Mouse (Mus musculus) forebrain, postnatal 0 days (tissue): ENCODE data around the gene Arnt2. TPM values are rescaled to one million over a fixed set of nuclear protein-coding genes. Genes with fewer than 3 reads are reported as not detected.

ENCODE experiments used
- ATAC-seq: fragments of 200-750 bp; cut with Nextera tagmentation; 2 replicates; pipeline ENCODE4 v1.8.0; 2017; ENCODE audit warnings: mild to moderate bottlenecking, moderate library complexity
- DNase-seq: peaks from one replicate; pipeline ENCODE4 v3.0.0-alpha.2; 2015
- H3K27ac ChIP-seq: fragments of 300-500 bp; sonication (generic); 2 replicates; pipeline ENCODE4 v1.5.1; 2014; ENCODE audit warnings: low read depth, mild to moderate bottlenecking, antibody characterized with exemption, low read length, moderate library complexity, mixed read lengths
- H3K27me3 ChIP-seq: fragments of 300-500 bp; sonication (generic); 2 replicates; pipeline ENCODE4 v1.6.1; 2014; ENCODE audit warnings: mild to moderate bottlenecking, low read length, mixed read lengths; ENCODE audit not compliant: insufficient read depth
- H3K36me3 ChIP-seq: fragments of 300-500 bp; sonication (generic); 2 replicates; pipeline ENCODE4 v1.6.1; 2014; ENCODE audit warnings: mild to moderate bottlenecking, moderate library complexity; ENCODE audit not compliant: insufficient read depth
- H3K4me1 ChIP-seq: fragments of 300-500 bp; sonication (generic); 2 replicates; pipeline ENCODE4 v1.6.1; 2014; ENCODE audit warnings: antibody characterized with exemption; ENCODE audit not compliant: insufficient read depth
- H3K4me2 ChIP-seq: fragments of 300-500 bp; sonication (generic); 2 replicates; pipeline ENCODE4 v1.6.1; 2014; ENCODE audit warnings: low read depth, mild to moderate bottlenecking, moderate library complexity
- H3K4me3 ChIP-seq: fragments of 300-500 bp; sonication (generic); 2 replicates; pipeline ENCODE4 v1.5.1; 2014; ENCODE audit warnings: low read depth, low read length, mixed read lengths
- H3K9ac ChIP-seq: fragments of 300-500 bp; sonication (generic); 2 replicates; pipeline ENCODE4 v1.6.1; 2014; ENCODE audit warnings: mild to moderate bottlenecking
- H3K9me3 ChIP-seq: fragments of 300-500 bp; sonication (generic); 2 replicates; pipeline ENCODE4 v1.6.1; 2016; ENCODE audit warnings: low read length
- CTCF ChIP-seq: sonication (generic); IDR thresholded peaks from 2 replicates; pipeline ENCODE4 v1.5.1; 2016; ENCODE audit warnings: antibody characterized with exemption, control low read depth, low read depth
- WGBS: fragments of 180-500 bp; shearing (Covaris S2); extraction: QIAGEN DNeasy Blood & Tissue Kit; methylation state at CpG from one replicate; pipeline ENCODE4 v1.1.7; 2014; 5-methylcytosine and 5-hydroxymethylcytosine counted together
- polyA plus RNA-seq: library from polyadenylated mRNA; unstranded; fragments of >200 nt; fragmentation: Nextera tagmentation; extraction: Ambion mirVana; gene quantifications from 2 replicates; pipeline ENCODE4 v1.2.1, GENCODE M21; 2015
- total RNA-seq: library from RNA; depleted of rRNA; stranded (reverse); fragments of >200 nt; gene quantifications from 2 replicates; pipeline ENCODE4 v1.2.3, GENCODE M21; 2014

The Arnt2 gene
- total and polyA plus RNA-seq, 2 experiments from 2014 or later: 61.9 to 138 TPM

DNA sequence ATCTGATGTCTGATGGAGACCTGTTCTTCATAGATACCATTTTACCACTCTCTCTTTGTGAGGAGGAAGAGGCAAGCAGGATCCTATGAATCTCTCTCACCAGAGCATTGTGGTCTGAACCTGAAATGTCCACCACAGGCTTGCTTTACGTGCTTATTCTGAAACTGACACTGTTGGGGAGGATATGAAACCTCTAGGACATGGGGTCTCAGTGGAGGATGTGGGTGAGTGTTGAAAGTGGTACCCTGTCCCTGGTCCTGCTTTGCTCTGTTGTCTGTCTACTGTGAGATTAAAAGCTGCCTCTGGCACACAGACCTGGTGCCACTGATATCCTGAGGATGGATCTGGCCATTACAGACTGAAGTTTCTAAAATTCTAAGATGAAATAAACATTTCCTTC is 88.4 kb downstream of the Arnt2 start:
- TF ChIP-seq CTCF: no peak
- no peak for ATAC-seq
- DNase-seq: no peak
- no peaks in the 10 kb centered on the region for H3K27me3 ChIP-seq
- WGBS: 87% methylated on average over 1 of the region's 1 CpGs
- H3K4me2 ChIP-seq: no peak overlapping the region
- no peak overlapping the region for H3K9ac ChIP-seq
- no peaks in the 10 kb centered on the region for H3K9me3 ChIP-seq
- H3K4me3 ChIP-seq: no peak overlapping the region
- no peak overlapping the region for H3K27ac ChIP-seq
- H3K4me1 ChIP-seq: no peaks in the 10 kb centered on the region
- no peaks in the 10 kb centered on the region for H3K36me3 ChIP-seq

DNA sequence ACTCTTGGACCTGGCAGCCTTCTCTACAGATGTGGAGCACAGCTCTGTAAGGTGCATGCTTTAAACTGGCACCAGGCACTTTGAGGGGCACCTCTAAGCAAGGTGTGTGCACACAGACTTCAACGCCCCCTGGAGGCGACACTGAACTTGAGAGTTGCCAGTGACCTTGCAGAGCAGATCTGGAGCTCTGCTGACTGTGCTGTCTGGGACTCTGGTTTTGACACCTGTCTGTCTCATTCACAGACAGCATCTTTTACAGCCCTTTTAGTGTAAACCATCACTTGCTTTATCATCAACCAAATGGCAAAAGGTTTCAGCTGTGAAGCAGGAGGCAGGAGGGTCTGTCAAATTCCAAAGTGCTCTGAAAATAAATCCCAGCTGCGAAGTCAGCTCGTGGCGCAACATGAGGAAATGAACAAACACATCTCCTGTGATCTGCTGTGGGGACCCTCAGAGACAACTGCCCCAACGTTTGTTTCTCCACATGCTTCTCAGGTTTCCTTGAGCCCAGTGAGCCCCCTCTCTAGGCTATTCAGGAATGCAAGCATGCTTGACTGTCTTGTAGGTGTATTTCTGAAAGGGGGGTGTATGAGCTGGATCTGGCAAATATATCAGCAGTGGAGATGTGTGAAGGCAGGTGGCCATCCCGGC is 94.5 kb downstream of the Arnt2 start:
- DNase-seq: no peak
- ATAC-seq: 0 out of 2 replicates have a peak, but pooled peaks have one; percentile 4
- peaks cover 3% of the 10 kb centered on the region; the same call in 1 of the 2 replicates for H3K4me1 ChIP-seq
- peaks cover 4% of the 10 kb centered on the region; the same call in 1 of the 2 replicates for H3K36me3 ChIP-seq
- no peaks in the 10 kb centered on the region for H3K9me3 ChIP-seq
- H3K9ac ChIP-seq: no peak overlapping the region
- H3K4me2 ChIP-seq: no peak overlapping the region
- TF ChIP-seq CTCF: peak; percentile 22
- no peaks in the 10 kb centered on the region for H3K27me3 ChIP-seq
- H3K4me3 ChIP-seq: no peak overlapping the region
- no peak overlapping the region for H3K27ac ChIP-seq
- 70% methylated on average over 7 of the region's 7 CpGs for WGBS

DNA sequence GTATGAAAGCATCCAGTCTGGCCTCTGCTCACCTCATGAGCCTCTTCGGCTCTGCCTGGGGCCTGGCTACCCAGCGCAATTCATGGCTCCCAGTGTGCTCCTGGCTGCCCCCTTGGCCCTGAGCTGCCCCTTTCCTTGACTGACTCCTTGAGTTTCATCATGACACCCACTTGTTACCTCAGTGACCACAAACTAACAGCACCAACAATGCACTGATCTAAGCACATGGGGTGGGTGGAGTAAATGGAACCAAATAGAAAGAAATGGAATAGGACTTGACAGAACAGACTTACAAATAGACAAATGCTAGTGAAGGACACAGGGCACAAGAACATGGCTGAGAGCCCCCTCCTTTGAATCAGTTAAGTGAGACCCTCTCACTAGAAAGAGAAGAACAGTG is 95.2 kb downstream of the Arnt2 start:
- no peak overlapping the region for H3K27ac ChIP-seq
- no peak for DNase-seq
- H3K27me3 ChIP-seq: no peaks in the 10 kb centered on the region
- peaks cover 3% of the 10 kb centered on the region; the same call in 1 of the 2 replicates for H3K4me1 ChIP-seq
- no peak overlapping the region for H3K4me2 ChIP-seq
- no peak overlapping the region for H3K9ac ChIP-seq
- no peak overlapping the region for H3K4me3 ChIP-seq
- WGBS: 96% methylated on average over 2 of the region's 2 CpGs
- ATAC-seq: no peak
- no peak for TF ChIP-seq CTCF
- peaks cover 10% of the 10 kb centered on the region for H3K36me3 ChIP-seq
- no peaks in the 10 kb centered on the region for H3K9me3 ChIP-seq

DNA sequence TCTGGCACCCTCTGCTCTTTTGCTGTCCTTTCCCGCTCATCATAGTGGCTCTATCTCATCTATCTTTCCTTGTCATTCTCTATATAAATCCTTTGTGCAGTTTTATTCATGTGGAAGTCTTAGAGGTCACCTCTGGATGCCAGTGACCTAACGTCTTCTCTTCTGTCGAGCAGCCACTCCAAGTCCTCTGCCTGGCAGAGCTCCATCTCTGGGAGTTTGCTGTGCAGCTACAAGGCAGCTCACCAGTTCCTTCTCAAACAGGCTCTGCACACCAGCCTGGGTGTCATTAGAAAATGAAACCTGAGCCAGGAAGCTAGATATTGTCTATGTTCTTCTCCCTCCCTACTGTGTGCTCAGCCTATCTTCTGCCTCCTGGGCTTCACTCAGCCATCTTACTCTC is 98.4 kb downstream of the Arnt2 start:
- peaks cover 16% of the 10 kb centered on the region for H3K36me3 ChIP-seq
- H3K4me2 ChIP-seq: no peak overlapping the region
- H3K4me1 ChIP-seq: peaks cover 7% of the 10 kb centered on the region; the same call in 1 of the 2 replicates
- H3K27ac ChIP-seq: no peak overlapping the region
- WGBS: 46% methylated on average over 3 of the region's 3 CpGs
- no peak for ATAC-seq
- no peak for TF ChIP-seq CTCF
- H3K4me3 ChIP-seq: no peak overlapping the region
- no peak for DNase-seq
- no peaks in the 10 kb centered on the region for H3K27me3 ChIP-seq
- no peaks in the 10 kb centered on the region for H3K9me3 ChIP-seq
- H3K9ac ChIP-seq: no peak overlapping the region

DNA sequence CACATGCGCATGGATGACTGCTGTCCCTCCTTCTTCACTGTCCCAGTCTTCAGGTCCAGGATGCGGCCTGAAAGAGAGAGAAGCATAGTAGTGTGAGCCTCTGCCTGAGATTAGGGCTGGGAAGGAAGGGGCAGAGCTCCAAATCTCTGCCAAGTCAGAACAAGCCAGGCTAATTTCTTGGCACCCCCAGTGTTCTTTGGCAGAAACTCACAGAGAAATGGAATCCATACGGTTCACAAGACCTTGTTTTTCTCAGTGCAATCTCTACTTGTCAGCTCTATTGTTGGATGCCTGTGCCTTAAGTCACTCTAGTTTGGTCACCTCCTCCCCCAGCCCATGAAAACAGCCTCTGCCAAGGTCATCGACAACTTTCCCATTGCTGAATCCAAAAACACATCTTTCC is 99.1 kb downstream of the Arnt2 start:
- TF ChIP-seq CTCF: no peak
- Histone ChIP-seq H3K4me3 (no peak overlapping the region), H3K9ac (no peak overlapping the region), H3K4me1 (peaks cover 7% of the 10 kb centered on the region; the same call in 1 of the 2 replicates), H3K27ac (no peak overlapping the region), H3K36me3 (peaks cover 16% of the 10 kb centered on the region), H3K4me2 (no peak overlapping the region), H3K27me3 (no peaks in the 10 kb centered on the region), H3K9me3 (no peaks in the 10 kb centered on the region)
- 52% methylated on average over 4 of the region's 4 CpGs for WGBS
- ATAC-seq: peak; percentile 67
- peak; percentile 52 for DNase-seq

DNA sequence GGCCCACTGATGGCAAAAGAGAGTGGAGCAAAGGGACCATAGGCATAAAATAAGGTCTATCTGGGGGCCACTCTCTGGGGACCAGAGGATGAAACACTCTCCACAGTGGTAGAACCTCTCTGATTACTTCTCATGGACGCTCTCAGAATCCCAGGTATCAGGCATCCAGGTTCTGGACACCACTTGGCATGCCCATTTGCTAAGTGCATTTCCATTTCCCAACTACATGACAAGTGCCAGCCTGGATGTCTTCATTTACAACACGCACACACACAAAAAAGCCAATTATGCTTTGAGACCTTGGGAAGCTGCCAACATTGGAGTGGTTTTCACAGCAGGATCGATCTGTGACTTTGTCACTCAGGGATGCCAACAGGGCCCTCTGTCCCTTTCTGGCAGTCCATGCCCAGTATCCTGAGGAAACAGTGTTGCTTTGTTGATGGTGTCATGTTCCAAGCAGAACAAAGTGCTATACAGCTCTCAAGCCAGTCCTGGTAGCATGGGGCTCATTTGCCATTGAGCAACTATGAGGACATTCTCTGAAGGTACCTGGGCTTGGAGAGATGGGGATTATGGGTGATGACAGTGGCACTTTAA is 102.5 kb downstream of the Arnt2 start:
- ATAC-seq: peak; percentile 71

DNA sequence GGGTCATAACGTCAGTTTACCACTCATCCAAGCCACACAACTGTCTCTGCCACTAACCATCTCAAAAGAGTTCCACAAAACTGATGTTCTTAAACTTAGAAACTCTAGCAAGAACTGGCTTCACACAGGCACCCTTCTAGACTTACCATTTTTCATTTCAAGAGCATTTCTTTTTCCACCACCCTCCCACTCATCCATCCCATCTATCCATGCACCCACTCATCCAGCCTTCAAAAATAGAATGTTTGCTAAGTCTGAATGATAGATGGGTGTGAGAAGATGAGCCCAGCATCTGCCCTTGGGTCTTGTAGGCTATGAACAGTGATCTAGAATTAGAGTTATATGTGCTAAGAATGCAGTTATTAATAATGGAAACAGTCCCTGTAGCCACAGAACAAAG is 109.7 kb downstream of the Arnt2 start:
- 100% methylated on average over 1 of the region's 1 CpGs for WGBS
- no peak for TF ChIP-seq CTCF
- Histone ChIP-seq H3K4me3 (no peak overlapping the region), H3K9me3 (no peaks in the 10 kb centered on the region), H3K27ac (no peak overlapping the region), H3K36me3 (no peaks in the 10 kb centered on the region), H3K4me2 (no peak overlapping the region), H3K9ac (no peak overlapping the region), H3K4me1 (no peaks in the 10 kb centered on the region), H3K27me3 (no peaks in the 10 kb centered on the region)
- DNase-seq (no peak), ATAC-seq (no peak)

More for the DNA sequence above, 102.5 kb downstream of the Arnt2 start:
- H3K27me3 ChIP-seq: no peaks in the 10 kb centered on the region
- DNase-seq: peak; percentile 58
- no peak overlapping the region for H3K4me2 ChIP-seq
- no peak overlapping the region for H3K27ac ChIP-seq
- H3K36me3 ChIP-seq: peaks cover 16% of the 10 kb centered on the region
- H3K9ac ChIP-seq: no peak overlapping the region
- WGBS: 39% methylated on average over 3 of the region's 3 CpGs
- H3K9me3 ChIP-seq: no peaks in the 10 kb centered on the region
- TF ChIP-seq CTCF: no peak
- peaks cover 7% of the 10 kb centered on the region; the same call in 1 of the 2 replicates for H3K4me1 ChIP-seq
- no peak overlapping the region for H3K4me3 ChIP-seq
